Mouse (Mus musculus) testis, adult 2 months (tissue): Measurements from ENCODE around the gene Trcg1. TPM values are rescaled to one million over a fixed set of nuclear protein-coding genes. Genes with fewer than 3 reads are reported as not detected.

Source experiments
- H3K27ac ChIP-seq: fragments of 200-500 bp; 2 replicates; pipeline ENCODE4 v1.5.1; 2012; ENCODE audit warnings: low read depth, low read length; ENCODE audit not compliant: control insufficient read depth, insufficient read depth
- H3K27me3 ChIP-seq: fragments of 200-500 bp; 2 replicates; pipeline ENCODE4 v1.6.1; 2012; ENCODE audit warnings: mild to moderate bottlenecking, low read length, moderate library complexity; ENCODE audit not compliant: control insufficient read depth, insufficient read depth
- H3K36me3 ChIP-seq: fragments of 200-500 bp; 2 replicates; pipeline ENCODE4 v1.6.1; 2012; ENCODE audit warnings: mild to moderate bottlenecking, low read length; ENCODE audit not compliant: control insufficient read depth, insufficient read depth
- H3K4me1 ChIP-seq: fragments of 200-500 bp; 2 replicates; pipeline ENCODE4 v1.6.1; 2012; ENCODE audit warnings: low read length; ENCODE audit not compliant: control insufficient read depth, insufficient read depth
- H3K4me3 ChIP-seq: fragments of 200-500 bp; 2 replicates; pipeline ENCODE4 v1.5.1; 2012; ENCODE audit warnings: low read depth, mild to moderate bottlenecking, low read length, moderate library complexity, mixed read lengths; ENCODE audit not compliant: control insufficient read depth
- CTCF ChIP-seq: fragments of 200-500 bp; IDR thresholded peaks from 2 replicates; pipeline ENCODE4 v1.5.1; 2012; ENCODE audit warnings: low read depth, mild to moderate bottlenecking, inconsistent platforms, low read length, moderate library complexity; ENCODE audit not compliant: control insufficient read depth, insufficient read depth, insufficient replicate concordance
- POLR2A ChIP-seq: fragments of 200-500 bp; IDR thresholded peaks from 2 replicates; pipeline ENCODE4 v1.6.1; 2012; ENCODE audit warnings: low read depth, mild to moderate bottlenecking, inconsistent platforms, low read length, moderate library complexity; ENCODE audit not compliant: control insufficient read depth
- polyA plus RNA-seq: library from polyadenylated mRNA; depleted of rRNA; stranded (reverse); fragments of >200 nt; gene quantifications from 2 replicates; pipeline ENCODE4 v1.2.3, GENCODE M21; 2012

Trcg1 gene
- polyA plus RNA-seq, 1 experiment, result 0.20 TPM

- H3K27me3 ChIP-seq, result no peaks in the 10 kb centered on the region
- H3K27ac ChIP-seq, result no peak overlapping the region
- H3K4me3 ChIP-seq, result no peak overlapping the region
- no peaks in the 10 kb centered on the region for H3K36me3 ChIP-seq
- no peak for TF ChIP-seq POLR2A
- TF ChIP-seq CTCF, result no peak
- no peaks in the 10 kb centered on the region for H3K4me1 ChIP-seq
Observed at GRCm38 (mm10) chr9:57244106-57244685, 7.8 kb downstream of the Trcg1 start.

GRCm38 (mm10) chr9:57246482-57246881, 10.1 kb downstream of the Trcg1 start:
- no peak overlapping the region for H3K4me3 ChIP-seq
- H3K4me1 ChIP-seq, result no peaks in the 10 kb centered on the region
- no peak overlapping the region for H3K27ac ChIP-seq
- no peaks in the 10 kb centered on the region for H3K27me3 ChIP-seq
- no peaks in the 10 kb centered on the region for H3K36me3 ChIP-seq
- no peak for TF ChIP-seq POLR2A
- no peak for TF ChIP-seq CTCF

- H3K4me3 ChIP-seq, result no peak overlapping the region
Observed at GRCm38 (mm10) chr9:57247201-57247671, 10.9 kb downstream of the Trcg1 start.

GRCm38 (mm10) chr9:57248030-57248942, 11.9 kb downstream of the Trcg1 start:
- Histone ChIP-seq H3K27ac (no peak overlapping the region), H3K4me3 (no peak overlapping the region), H3K27me3 (no peaks in the 10 kb centered on the region), H3K36me3 (no peaks in the 10 kb centered on the region), H3K4me1 (no peaks in the 10 kb centered on the region)
- TF ChIP-seq POLR2A (no peak), CTCF (no peak)

More at GRCm38 (mm10) chr9:57247201-57247671, 10.9 kb downstream of the Trcg1 start:
- no peaks in the 10 kb centered on the region for H3K36me3 ChIP-seq
- TF ChIP-seq CTCF, result no peak
- no peak for TF ChIP-seq POLR2A
- H3K4me1 ChIP-seq, result no peaks in the 10 kb centered on the region
- no peaks in the 10 kb centered on the region for H3K27me3 ChIP-seq
- no peak overlapping the region for H3K27ac ChIP-seq

GRCm38 (mm10) chr9:57250026-57250425, 13.7 kb downstream of the Trcg1 start:
- no peaks in the 10 kb centered on the region; the same call in 1 of the 2 replicates for H3K4me1 ChIP-seq
- TF ChIP-seq CTCF (no peak), POLR2A (no peak)

GRCm38 (mm10) chr9:57251139-57251538, 14.8 kb downstream of the Trcg1 start:
- Histone ChIP-seq H3K27me3 (no peaks in the 10 kb centered on the region), H3K27ac (no peak overlapping the region), H3K36me3 (no peaks in the 10 kb centered on the region), H3K4me3 (no peak overlapping the region), H3K4me1 (no peaks in the 10 kb centered on the region; the same call in 1 of the 2 replicates)
- no peak for TF ChIP-seq CTCF
- no peak for TF ChIP-seq POLR2A

More at GRCm38 (mm10) chr9:57250026-57250425, 13.7 kb downstream of the Trcg1 start:
- no peaks in the 10 kb centered on the region for H3K36me3 ChIP-seq
- no peak overlapping the region for H3K4me3 ChIP-seq
- no peak overlapping the region for H3K27ac ChIP-seq
- no peaks in the 10 kb centered on the region for H3K27me3 ChIP-seq

- TF ChIP-seq POLR2A, result no peak
- no peak for TF ChIP-seq CTCF
- Histone ChIP-seq H3K4me1 (no peaks in the 10 kb centered on the region; the same call in 1 of the 2 replicates), H3K27me3 (no peaks in the 10 kb centered on the region), H3K36me3 (no peaks in the 10 kb centered on the region; the same call in 1 of the 2 replicates), H3K27ac (no peak overlapping the region), H3K4me3 (no peak overlapping the region)
Observed at GRCm38 (mm10) chr9:57254061-57254460, 17.7 kb downstream of the Trcg1 start.
